Mouse (Mus musculus) layer of hippocampus, adult 18-20 months (tissue): ENCODE measurements at regions not wholly inside any gene's neighbourhood (a gene's known extent, or its start where the extent isn't known, plus 50 kb on each side); places are given as distances from the start of the nearest gene placed in this dataset.

Experiments used
- DNase-seq, 2 experiments: peaks; one replicate each; pipeline ENCODE4 v3.0.0; 2022; ENCODE audit warnings: low spot score in 2 of 2

GRCm38 (mm10) chr2:83396307-83396706, 247.9 kb upstream of the Zc3h15 start:
- DNase-seq = no peak

DNA sequence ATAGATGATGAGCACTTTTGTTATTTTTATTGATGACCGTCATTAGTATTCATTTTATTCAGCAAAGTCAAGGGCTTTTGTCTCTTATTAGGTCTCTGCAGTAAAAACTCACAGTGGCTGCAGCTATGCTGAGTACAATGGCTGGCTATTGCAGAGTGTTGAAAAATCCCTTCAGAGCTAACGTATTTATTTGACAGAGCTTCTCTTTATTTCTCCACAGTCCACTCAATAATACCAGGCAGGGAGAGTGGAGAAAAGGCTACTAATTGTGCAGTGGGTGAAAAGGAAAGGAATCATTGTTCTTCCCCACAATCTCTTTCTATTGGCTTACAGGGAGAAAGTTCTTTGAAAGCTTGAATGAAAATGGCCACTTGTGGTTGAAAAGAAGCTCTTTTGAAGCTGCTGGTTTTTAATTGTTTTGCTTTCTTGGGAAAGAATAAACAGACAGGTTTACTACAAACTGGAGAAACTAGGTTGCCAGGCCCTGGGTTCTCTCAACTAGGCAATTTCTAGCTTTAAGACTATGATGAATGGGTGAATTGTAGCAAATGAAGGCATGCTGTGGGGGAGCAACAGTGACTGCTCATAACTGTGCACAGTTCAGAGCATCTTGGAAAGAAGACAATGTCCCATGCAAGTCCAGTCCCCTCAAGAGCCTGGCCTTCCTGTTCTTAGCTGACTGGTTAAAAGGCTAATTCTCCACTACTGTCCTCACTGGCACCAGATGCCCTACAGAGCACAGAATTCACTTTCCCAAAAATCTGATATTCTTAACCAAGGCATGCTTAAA, 247.2 kb upstream of the Zc3h15 start:
- DNase-seq = no peak

- peak in 1 of 2 experiments; percentile 18 for DNase-seq
These were observed 201.5 kb upstream of the Zc3h15 start for GRCm38 (mm10) chr2:83442739-83443138.

DNA sequence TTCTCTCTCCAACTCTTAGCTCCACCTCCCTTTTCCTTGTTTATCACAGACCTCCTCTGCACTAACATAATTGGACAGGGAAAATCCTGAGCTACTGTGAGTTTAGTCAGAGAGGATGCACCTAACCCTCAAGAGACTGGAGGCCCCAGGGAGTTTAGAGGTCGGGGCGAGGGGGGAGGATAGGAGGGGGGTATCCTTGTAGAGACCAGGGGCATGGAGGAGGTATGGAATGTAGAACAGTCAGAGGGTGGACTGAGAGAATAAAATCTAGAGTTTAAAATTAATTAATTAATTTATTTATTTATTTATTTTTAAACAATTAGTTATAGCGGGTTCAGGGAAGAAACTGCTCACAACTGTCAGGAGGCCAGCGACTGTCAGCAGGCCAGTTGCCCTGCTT, 192.9 kb upstream of the Zc3h15 start:
- DNase-seq = no peak
